Mouse (Mus musculus) kidney, postnatal 10 days (tissue): Measurements from ENCODE around the gene Gadd45b.

Source experiments
- DNase-seq: peaks from one replicate; pipeline ENCODE4 v3.0.0; 2021; ENCODE audit warnings: mixed read lengths

The Gadd45b gene

DNA sequence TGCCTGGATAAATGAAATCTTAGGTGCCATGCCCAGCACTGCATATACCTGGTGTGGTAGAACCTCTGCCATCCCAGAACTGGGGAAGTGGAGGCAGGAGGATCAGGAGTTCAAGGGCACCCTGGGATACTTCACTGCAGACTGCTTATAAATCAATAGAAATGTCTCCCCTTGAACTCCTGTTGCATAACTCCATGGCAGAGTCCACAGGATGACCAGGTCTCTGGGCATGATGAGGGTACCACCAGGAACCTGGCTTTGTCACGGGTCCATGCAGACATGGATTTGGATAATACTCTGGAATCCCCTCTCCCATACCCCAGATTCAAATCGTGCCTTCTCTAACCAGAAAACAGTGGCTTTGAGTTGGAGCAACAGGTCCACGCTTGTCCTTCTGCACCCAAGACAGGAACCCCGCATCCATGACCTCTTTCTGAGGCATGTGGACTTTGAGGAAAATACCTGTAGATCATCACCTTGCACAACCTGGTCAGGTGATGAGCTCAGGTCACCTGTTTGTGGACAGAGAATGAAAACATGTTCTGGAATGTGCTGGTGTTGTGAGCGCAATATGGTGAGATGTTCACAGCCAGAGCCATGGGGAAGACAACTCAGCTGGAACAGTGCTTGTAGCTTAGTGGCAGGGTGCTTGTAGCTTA lies 29.2 kb downstream of the Gadd45b start:
- DNase-seq, result no peak

DNA sequence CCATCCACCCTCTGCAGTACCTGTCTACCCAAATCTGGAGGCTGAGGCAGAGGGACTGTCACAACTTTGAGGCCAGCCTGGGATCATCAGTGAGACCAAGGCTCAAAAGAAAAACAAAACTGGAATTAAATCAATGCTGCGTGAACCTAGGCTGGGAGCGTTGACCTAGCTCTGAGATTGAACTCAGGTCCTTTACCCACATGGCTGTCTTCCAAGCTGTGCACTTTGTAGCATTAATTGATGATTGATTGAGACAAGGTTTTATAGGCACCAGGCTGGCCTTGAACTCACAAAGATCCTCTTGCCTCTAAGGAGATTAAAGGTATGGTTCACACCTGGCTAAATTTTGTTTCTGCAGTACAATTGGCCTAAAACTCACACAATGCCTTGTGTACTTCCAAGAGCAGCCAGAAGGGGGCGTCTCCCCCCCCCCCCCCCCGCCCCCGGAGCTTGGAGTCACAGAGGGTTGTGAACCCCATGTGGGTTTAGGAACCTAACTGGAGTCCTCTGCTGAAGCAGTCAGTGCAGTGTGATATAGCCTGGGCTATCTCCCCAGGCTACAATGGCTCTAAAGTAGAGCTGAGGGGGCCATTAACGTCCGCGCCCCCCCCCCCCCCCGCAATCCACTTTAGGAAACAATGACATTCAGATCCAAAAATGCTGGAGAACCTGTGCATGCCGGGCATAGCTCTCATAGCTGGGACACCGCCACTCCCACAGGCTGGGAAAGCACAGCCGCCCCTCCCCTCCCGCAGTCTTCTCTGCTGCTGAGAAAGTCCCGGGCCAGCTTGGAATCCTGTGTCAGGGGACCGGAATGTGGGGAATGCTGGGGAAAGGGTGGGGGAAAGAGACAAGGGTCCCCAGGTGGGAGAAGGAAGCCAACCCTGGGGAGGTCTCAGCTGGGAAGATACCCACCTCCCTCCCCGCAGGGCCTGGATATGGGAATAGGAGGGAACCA lies 31.0 kb downstream of the Gadd45b start:
- peak; percentile 85 for DNase-seq

DNA sequence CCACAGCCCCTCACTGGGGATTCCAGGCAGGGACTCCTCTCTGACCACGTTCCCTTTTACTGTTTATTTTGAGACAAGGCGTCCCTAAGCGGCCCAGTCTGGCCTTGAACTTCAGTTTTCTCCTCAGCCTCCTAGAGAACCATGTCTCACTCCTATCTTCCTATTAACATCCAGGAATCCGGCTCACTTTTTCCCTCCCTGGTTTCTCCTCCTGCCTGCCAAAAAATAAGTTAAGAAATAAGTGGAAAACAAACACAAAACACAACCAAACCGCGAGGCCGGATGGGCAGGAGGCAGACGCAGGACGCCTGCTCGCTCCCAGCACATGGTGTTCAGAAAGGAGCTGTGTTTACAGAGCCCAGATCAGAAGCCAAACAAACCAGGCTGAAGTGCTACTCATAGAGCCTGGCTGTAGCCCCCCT lies 32.2 kb downstream of the Gadd45b start:
- DNase-seq, result peak; percentile 45

DNA sequence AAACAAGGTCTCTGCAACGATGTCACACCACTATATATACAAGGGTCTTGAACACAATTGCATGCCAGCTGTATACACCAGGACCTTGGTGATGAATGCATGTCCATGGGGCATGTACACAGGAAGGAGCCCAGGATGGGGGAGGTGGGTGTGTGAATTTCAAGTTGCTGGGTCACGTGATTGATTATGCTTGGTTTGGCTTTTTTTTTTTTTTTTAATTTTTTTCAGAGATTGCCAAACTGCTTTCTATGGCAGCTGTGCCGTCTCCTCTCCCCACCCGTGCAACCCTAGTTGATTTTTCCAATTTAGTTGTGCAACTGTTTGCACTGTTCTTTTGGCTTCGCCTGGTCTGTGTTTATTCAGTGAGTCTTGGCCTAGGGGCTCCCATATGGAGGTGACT lies 32.7 kb downstream of the Gadd45b start:
- DNase-seq, result no peak

DNA sequence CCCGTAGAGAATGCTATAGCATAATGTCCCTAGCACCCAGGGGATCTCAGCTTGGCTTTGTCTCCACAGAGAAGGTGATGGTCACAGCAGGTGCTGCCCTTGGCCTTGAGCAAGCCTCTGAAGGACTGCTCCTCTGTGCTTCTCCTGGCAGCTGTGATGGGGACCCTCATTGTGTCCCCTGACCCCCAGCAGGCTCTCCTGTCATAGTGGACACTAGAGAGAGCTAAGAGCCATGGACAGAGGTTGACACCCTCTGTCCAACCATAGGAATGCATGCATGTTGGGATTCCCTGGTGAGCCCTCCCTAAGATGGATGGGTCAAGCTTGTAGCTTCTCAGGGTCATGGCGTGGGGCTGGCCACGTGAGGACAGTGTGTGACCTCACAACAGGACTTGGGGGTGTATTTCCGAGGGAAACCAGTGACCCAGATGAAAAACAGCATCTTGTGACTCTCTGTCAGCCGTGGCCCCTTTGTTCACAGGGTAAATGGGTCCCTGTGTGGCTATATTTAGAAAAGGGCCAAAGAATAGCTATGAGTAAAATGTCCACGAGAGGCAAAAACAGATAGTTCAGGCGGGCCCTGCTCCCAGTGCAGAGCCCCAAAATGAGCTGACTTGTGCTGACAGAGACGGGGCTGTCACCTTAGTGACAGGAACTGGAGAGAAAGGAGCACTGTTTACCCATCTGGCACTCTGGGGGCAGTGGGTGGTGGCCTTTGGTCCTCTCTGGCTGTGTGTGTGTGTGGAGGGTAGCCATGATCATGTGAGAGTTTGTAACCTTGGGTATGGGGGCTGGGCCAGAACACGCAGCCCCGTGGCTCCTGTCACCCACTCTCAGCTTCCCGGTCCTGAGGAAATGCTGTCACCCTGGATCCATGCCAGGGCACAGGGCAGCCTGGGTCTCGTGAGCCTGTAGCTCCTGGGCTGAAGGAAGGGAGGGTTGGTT lies 33.4 kb downstream of the Gadd45b start:
- DNase-seq, result peak; percentile 75

DNA sequence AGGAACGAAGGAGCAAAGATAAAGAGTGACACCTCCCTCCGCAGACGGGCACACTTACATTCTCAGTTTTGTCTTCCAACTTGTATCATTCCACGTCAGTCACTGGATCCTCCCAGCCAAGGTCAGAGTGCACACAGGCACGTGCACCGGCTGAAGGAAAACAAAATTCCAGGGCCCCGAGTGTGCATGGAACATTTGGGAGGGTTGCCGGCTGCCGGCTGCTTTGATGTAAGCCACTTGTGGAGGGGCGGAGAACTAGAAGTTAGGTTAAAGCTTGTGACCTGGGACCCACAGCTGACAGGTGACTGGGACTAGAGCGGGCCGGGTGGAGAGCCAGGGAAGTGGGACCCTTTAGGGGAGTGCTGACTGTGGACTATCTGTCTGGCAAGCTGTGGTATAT lies 36.4 kb downstream of the Gadd45b start:
- DNase-seq, result peak; percentile 54

DNA sequence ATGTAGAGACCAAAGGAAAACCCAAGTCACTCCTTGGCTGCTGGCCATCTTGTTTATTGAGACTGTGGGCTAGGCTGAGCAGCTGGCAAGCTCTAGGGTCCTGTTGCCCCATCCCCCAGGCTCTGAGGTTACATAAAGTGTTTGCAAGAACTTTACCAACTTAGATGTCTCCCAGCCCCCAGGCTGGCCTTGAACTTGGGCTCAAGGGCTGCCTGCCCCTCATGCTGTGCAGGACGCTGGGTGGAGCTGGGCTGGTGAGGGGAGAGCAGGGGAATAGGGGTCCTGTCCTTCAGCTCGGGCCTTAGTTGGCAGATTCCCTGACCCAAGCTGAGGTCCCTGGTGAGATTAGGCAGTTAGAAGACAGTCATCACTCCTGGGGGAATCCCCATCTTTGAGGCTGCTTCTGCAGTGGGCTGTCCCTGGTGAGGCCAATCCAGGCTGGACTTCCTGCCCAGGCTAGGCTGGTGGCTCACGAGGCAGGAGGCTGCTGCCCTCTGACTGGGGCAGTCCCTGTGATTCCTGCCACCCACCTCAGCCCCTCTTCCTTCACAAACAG lies 37.3 kb downstream of the Gadd45b start:
- DNase-seq, result no peak

DNA sequence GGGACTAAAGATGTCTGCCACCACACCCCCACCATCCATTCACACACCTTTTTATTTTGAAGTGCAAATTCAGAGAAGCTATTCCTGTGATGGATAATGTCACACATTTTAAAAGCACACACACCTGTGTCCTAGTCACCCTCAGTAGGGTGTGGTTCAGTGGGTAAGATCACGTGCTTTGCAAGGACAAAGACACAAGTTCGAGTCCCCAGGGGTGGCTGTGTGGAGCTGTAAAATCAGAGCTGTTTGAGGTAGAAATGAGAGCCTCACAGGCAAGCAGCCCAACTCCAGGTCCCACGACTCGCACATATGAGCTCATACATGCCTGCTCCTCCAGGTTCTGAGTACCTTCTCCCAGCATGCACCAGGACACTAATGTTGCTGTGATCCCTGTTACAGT lies 38.2 kb downstream of the Gadd45b start:
- no peak for DNase-seq

DNA sequence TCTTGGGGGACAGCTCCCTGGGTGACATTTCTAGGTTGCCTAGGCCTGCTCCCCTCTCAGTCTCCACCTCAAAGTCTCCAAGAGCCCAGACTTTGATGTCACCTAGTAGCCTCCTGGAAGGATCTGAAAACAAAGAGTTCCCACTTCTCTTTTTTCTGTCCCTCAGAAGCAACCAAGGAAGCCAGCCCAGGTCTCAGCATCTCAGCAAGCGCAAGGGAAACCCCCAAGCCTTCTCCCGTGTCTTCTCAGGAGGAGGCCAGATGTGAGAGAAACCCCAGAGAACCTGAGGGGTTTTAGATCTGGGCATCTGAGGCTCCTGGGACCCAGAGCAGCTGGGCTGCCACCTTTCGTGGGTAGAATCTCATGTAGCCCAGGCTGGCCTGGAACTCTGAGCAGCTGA lies 39.4 kb downstream of the Gadd45b start:
- no peak for DNase-seq

DNA sequence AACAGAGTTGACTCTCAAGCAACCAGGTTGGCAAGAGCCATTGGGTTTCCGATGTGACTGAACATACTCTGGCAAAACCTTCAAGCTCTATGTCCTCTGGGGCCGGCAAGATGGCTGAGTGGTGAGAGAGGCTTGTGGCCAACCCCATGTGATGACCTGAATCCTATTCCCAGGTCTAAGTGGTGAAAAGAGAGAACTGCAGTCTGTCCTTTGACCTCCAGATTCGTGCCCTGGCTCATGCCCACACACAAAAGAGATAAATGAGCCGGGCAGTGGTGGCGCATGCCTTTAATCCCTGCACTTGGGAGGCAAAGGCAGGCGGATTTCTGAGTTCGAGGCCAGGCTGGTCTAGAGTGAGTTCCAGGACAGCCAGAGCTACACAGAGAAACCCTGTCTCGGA lies 40.3 kb downstream of the Gadd45b start:
- DNase-seq, result no peak

DNA sequence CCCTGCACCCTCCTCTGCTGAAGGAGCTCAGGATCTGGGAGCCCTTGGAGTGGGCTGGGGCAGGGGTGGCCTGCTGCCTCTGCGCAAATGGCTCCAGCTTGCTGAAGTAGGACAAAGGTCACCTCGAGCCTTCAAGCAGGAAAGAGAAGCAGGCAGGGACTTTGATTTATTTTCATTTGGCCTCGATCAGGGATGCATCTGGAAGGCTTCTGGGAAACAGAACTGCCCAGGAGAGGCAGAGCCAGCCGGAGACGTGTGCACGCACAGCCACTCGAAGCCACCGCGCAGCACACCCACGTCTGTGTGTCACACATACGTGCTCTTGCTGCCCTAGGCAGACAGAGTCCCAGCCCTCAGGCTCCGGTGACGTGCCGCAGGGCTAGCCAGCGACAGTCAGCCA lies 41.7 kb downstream of the Gadd45b start:
- DNase-seq, result peak; percentile 82

DNA sequence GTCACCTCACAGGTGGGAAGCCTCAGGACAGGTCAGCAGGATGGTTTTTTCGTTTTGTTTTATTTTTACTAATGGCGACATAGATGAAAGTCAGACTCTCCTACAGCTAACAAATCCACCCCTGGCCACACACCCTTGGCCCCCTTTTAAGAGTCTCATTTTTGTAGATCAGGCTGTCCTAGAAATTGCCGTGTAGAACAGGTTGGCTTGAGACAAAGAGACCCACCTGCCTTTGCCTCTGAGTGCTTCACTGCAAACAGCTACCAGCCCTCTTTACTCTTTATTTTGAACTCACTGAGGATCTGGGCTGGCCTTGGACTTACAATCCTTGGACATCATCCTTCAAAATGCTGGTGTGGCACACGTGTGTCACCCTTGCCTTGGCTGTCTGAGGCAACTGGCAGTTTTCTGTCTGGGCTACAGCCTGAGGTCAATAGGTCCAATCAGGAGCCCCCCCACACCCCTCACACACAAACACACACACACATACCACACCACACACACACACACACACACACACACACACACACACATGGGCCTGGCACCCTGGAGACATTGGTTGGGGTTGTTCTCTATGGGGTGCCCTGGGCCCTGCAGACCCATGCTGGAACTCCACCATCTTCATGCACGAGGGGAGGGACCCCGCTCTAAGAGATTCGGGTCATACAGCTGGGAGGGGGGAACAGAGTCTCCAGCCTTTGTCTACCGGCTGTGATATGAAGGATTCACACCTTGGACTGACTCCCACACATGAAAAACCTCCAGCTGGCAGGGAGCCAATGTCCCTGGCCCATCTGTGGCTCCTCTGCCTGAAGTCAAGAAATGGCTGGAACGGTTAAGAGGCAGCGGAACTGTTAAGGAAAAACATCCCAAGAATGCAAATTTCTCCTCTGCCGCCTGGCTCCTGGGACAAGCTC lies 42.5 kb downstream of the Gadd45b start:
- peak; percentile 85 for DNase-seq

DNA sequence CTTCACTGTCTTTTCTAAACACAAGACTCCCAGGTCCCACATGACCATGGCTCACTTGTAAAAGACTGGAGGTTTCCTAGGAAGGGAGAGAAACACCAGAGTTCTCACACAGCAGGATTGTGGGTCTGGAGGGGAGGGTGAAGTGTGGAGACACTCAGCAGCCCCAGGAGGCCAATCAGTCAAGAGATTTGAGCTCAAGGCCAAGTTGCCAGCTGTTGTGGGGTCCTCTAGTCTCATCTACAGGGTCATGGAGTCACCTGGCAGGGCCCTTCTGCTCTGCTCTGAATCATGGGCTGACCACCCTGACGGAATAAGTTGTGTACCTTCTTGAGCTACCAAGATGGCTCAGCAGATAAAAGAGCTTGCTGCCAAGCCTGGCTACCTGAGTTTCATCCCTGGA lies 43.8 kb downstream of the Gadd45b start:
- peak; percentile 65 for DNase-seq

DNA sequence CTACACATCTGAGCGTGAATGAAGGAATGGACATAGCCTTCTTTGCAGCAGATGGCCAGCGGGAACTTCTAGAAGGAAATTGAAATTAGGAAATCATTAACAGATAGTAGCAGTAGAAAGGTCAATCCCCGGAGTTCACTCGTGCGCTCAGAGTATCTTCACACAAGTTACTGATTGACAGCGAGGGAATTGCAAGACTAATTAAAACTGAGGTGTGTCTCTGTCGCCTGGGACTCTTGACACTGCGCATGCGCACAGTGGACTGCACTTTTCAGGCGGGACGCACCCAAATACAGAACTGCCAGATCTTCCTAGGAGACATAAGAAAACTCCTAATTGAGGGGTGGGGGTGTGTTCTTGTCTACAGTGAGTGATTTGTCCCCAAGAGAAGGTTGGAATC lies 45.6 kb downstream of the Gadd45b start:
- peak; percentile 68 for DNase-seq

DNA sequence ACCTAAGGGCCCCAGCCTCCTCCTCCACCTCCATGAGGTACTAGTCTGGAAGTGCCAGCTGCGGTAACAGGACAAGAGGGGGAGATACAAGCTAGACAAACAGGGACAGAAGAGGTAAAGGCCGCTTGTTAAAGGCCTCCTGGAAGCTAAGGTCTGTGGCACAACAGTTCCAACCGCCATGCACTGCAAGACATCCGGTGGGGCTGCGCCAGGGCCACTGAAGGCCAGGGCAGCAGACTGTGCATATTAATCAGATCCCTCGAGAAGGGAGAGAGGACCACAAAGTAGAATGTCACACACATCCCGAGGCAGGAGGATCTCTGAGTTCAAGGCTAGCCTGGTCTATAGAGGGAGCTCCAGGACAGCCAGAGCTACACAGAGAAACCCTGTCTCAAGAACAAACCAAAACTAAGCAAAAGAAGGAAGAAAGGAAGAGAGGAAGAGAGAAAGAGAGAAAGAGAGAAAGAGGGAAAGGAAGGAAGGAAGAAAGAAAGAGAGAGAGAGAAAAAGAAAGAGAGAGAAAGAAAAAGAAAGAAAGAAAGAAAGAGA lies 51.8 kb downstream of the Gadd45b start:
- DNase-seq, result no peak
